In the genomic region with DNA sequence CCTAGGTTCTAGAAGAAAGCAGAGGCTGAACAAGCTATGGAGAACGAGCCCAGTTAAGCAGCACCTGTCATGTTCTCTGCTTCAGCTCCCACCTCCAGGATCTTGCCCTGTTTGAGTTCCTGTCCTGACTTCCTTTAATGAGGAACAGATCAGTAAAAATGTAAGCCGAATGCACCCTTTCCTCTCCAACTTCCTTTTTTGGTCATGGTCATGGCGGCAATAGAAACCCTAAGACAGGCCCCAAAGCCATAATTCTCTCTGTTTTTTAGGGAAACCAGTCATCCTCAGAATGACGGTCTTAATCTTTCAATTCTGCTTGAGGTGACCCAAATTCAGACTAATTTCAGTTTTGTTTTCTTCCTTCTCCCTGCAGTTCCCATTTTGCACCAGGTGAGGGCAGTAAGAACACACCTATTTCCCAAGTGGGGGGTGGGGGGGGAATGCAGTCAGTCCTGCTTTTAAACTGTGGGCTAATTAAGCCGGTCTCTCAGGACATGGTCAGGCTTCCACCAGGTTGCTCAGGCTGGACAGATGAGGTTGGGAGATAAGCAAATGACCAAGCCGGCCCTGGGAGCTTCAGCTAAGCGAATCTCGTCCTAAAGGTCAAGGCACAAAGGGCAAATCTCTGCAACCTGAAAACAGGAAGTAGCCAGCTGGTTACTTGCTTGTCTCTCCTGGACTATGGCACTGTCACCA, we compare ENCODE assay signal across 8 mouse cellular contexts. TPM values are rescaled to one million over a fixed set of nuclear protein-coding genes. Genes with fewer than 3 reads are reported as not detected.
DNase-seq lines count a peak whose midpoint lies in the region; ATAC-seq and TF ChIP-seq lines count a peak whose summit lies in the region.

No protein-coding gene starts in this region.

- H3K4me1 ChIP-seq in bone marrow macrophage, adult 2 months (ENCODE audit: control insufficient read depth, insufficient read depth, low read length): peaks cover 14% of the 10 kb centered on the region
- no peaks in the 10 kb centered on the region for H3K4me1 ChIP-seq in embryonic fibroblast, embryonic 13.5 days (ENCODE audit: control insufficient read depth, insufficient read depth, low read length)
- peaks cover 18% of the 10 kb centered on the region for H3K4me1 ChIP-seq in heart, embryonic 13.5 days
- peaks cover 20% of the 10 kb centered on the region for H3K4me1 ChIP-seq in kidney, embryonic 16.5 days (ENCODE audit: insufficient read depth, low read length)
- peaks cover 0 to 10% of the 10 kb centered on the region in 2 experiments; a peak in 2 of 4 replicates for H3K4me1 ChIP-seq in liver, embryonic 14.5 days (replicated peaks; ENCODE audit: control insufficient read depth in 2 of 2, insufficient read depth in 2 of 2, low read length in 1 of 2)
- peaks cover 6% of the 10 kb centered on the region for H3K4me1 ChIP-seq in stomach, embryonic 15.5 days

- peak overlapping the region; percentile 54 for H3K4me3 ChIP-seq in bone marrow macrophage, adult 2 months (ENCODE audit: insufficient read depth, low read length)
- no peak overlapping the region for H3K4me3 ChIP-seq in embryonic fibroblast, embryonic 13.5 days (ENCODE audit: insufficient read depth, low read length)
- H3K4me3 ChIP-seq in heart, embryonic 13.5 days: peak overlapping the region; percentile 34
- H3K4me3 ChIP-seq in kidney, embryonic 16.5 days (ENCODE audit: low read length): no peak overlapping the region
- no peak overlapping the region for H3K4me3 ChIP-seq in liver, embryonic 14.5 days (ENCODE audit: insufficient read depth in 1 of 2, low read depth in 2 of 2, low read length in 2 of 2)
- H3K4me3 ChIP-seq in stomach, embryonic 15.5 days (replicated peaks): peak overlapping the region; percentile 19; the same call in 1 of the 2 replicates

- peak; percentile 27 to 44 (median 28) for DNase-seq in liver, embryonic 14.5 days (ENCODE audit: low read depth in 3 of 3, low spot score in 3 of 3)
- peak; percentile 57 to 72 for DNase-seq in natural killer cell, adult 2 months (ENCODE audit: low spot score in 2 of 2)

- no peaks in the 10 kb centered on the region for H3K36me3 ChIP-seq in heart, embryonic 13.5 days
- H3K36me3 ChIP-seq in kidney, embryonic 16.5 days (ENCODE audit: insufficient read depth, low read length): no peaks in the 10 kb centered on the region
- no peaks in the 10 kb centered on the region for H3K36me3 ChIP-seq in liver, embryonic 14.5 days (replicated peaks; ENCODE audit: control insufficient read depth, insufficient read depth, low read depth)
- no peaks in the 10 kb centered on the region for H3K36me3 ChIP-seq in stomach, embryonic 15.5 days

- peak overlapping the region; percentile 91 for H3K4me2 ChIP-seq in heart, embryonic 13.5 days
- H3K4me2 ChIP-seq in kidney, embryonic 16.5 days (replicated peaks; ENCODE audit: low read depth, low read length): peak overlapping the region; percentile 43
- H3K4me2 ChIP-seq in liver, embryonic 14.5 days (ENCODE audit: low read depth): peak overlapping the region; percentile 23
- peak overlapping the region; percentile 49 for H3K4me2 ChIP-seq in stomach, embryonic 15.5 days

- TF ChIP-seq POLR2A in bone marrow macrophage, adult 2 months (IDR thresholded peaks at IDR 0.05; ENCODE audit: borderline replicate concordance, low read depth, low read length): no peak
- TF ChIP-seq POLR2A in embryonic fibroblast, embryonic 13.5 days (IDR thresholded peaks at IDR 0.05; ENCODE audit: low read depth, low read length): no peak; the same call in 1 of the 2 replicates

- WGBS in heart, embryonic 13.5 days: 16% methylated on average over 8 of the region's 8 CpGs
- 16% methylated on average over 8 of the region's 8 CpGs for WGBS in kidney, embryonic 16.5 days
- WGBS in liver, embryonic 14.5 days (ENCODE audit: insufficient replicate concordance): 8% methylated on average over 8 of the region's 8 CpGs
- WGBS in stomach, embryonic 15.5 days: 18% methylated on average over 8 of the region's 8 CpGs

- no peak for TF ChIP-seq EP300 in liver, embryonic 14.5 days (IDR thresholded peaks at IDR 0.05; ENCODE audit: low read depth)

- ATAC-seq in CD4-positive, CD25-positive, alpha-beta regulatory T cell, adult 4 months: peak; percentile 64
- no peak for ATAC-seq in heart, embryonic 13.5 days (ENCODE audit: extremely low read depth, insufficient number of reproducible peaks, low FRiP score, low TSS enrichment)
- no peak for ATAC-seq in kidney, embryonic 16.5 days (ENCODE audit: low FRiP score, low TSS enrichment)
- peak; percentile 29; the same call in 1 of the 2 replicates for ATAC-seq in liver, embryonic 14.5 days (ENCODE audit: insufficient read depth)
- ATAC-seq in stomach, embryonic 15.5 days (ENCODE audit: insufficient read depth, low FRiP score, low read depth): no peak

- H3K27me3 ChIP-seq in heart, embryonic 13.5 days (replicated peaks): no peaks in the 10 kb centered on the region
- H3K27me3 ChIP-seq in kidney, embryonic 16.5 days (ENCODE audit: insufficient read depth, low read length): no peaks in the 10 kb centered on the region
- H3K27me3 ChIP-seq in liver, embryonic 14.5 days (ENCODE audit: control insufficient read depth, insufficient read depth, low read length): no peaks in the 10 kb centered on the region
- no peaks in the 10 kb centered on the region for H3K27me3 ChIP-seq in stomach, embryonic 15.5 days (replicated peaks)

- peaks cover 7% of the 10 kb centered on the region for H3K9me3 ChIP-seq in heart, embryonic 13.5 days
- no peaks in the 10 kb centered on the region for H3K9me3 ChIP-seq in kidney, embryonic 16.5 days (ENCODE audit: low read length)
- no peaks in the 10 kb centered on the region for H3K9me3 ChIP-seq in liver, embryonic 14.5 days (ENCODE audit: control insufficient read depth, low read length)
- peaks cover 1% of the 10 kb centered on the region; the same call in 1 of the 2 replicates for H3K9me3 ChIP-seq in stomach, embryonic 15.5 days

- peak overlapping the region; percentile 65 for H3K27ac ChIP-seq in bone marrow macrophage, adult 2 months (ENCODE audit: insufficient read depth, low read depth, low read length)
- no peak overlapping the region for H3K27ac ChIP-seq in embryonic fibroblast, embryonic 13.5 days (ENCODE audit: insufficient read depth, low read length)
- H3K27ac ChIP-seq in heart, embryonic 13.5 days (replicated peaks): peak overlapping the region; percentile 48; the same call in 1 of the 2 replicates
- 0 out of 2 replicates have a peak overlapping the region, but pooled peaks have one; percentile 45 for H3K27ac ChIP-seq in kidney, embryonic 16.5 days (ENCODE audit: low read length)
- H3K27ac ChIP-seq in liver, embryonic 14.5 days: no peak overlapping the region
- H3K27ac ChIP-seq in stomach, embryonic 15.5 days: no peak overlapping the region

- H3K9ac ChIP-seq in heart, embryonic 13.5 days: peak overlapping the region; percentile 71
- peak overlapping the region; percentile 25; the same call in 1 of the 2 replicates for H3K9ac ChIP-seq in kidney, embryonic 16.5 days (replicated peaks; ENCODE audit: low read length)
- H3K9ac ChIP-seq in liver, embryonic 14.5 days (replicated peaks): no peak overlapping the region
- H3K9ac ChIP-seq in stomach, embryonic 15.5 days: no peak overlapping the region

- peak; percentile 82 for TF ChIP-seq CTCF in bone marrow macrophage, adult 2 months (IDR thresholded peaks at IDR 0.05; ENCODE audit: low read depth, low read length)
- TF ChIP-seq CTCF in embryonic fibroblast, embryonic 13.5 days (IDR thresholded peaks at IDR 0.05; ENCODE audit: borderline replicate concordance, insufficient read depth, low read length): 0 out of 2 replicates have a peak, but pooled peaks have one; percentile 5
- TF ChIP-seq CTCF in liver, embryonic 14.5 days (IDR thresholded peaks at IDR 0.05; ENCODE audit: low read depth): peak; percentile 82

RNA-seq across cellular contexts. Expression of a gene that starts 1.3 kb away (rescaled TPM):
- 10 to 100 TPM; 90.7 to 95.2 TPM for polyA plus RNA-seq in CD4-positive, CD25-positive, alpha-beta regulatory T cell, adult 4 months (2017; shearing (Covaris generic))
- 52.6 and 64.4 TPM in 2 replicates for polyA plus RNA-seq in bone marrow macrophage, adult 2 months (2012; ENCODE audit: insufficient read depth, insufficient read length, missing spikeins)
- polyA plus RNA-seq in embryonic fibroblast, embryonic 13.5 days (2011; ENCODE audit: insufficient read length, low read depth, missing spikeins): 24.1 and 32.4 TPM in 2 replicates
- polyA plus RNA-seq in heart, embryonic 13.5 days (2015; fragmentation: Nextera tagmentation; extraction: Ambion mirVana): 134 and 148 TPM in 2 replicates
- polyA plus RNA-seq in kidney, embryonic 16.5 days (2015; fragmentation: Nextera tagmentation; extraction: Ambion mirVana): 69.7 and 71.7 TPM in 2 replicates
- polyA plus RNA-seq in liver, embryonic 14.5 days (2012; rRNA removed): 27.3 and 38.8 TPM in 2 replicates
- polyA plus RNA-seq in liver, embryonic 14.5 days (2014; fragmentation: Nextera tagmentation; extraction: Ambion mirVana): 63.8 and 67.8 TPM in 2 replicates
- 68.4 and 69.4 TPM in 2 replicates for polyA plus RNA-seq in stomach, embryonic 15.5 days (2015; fragmentation: Nextera tagmentation; extraction: Ambion mirVana)

RNA-seq across cellular contexts. Expression of a gene that starts 36.1 kb away (rescaled TPM):
- polyA plus RNA-seq in CD4-positive, CD25-positive, alpha-beta regulatory T cell, adult 4 months (2017; shearing (Covaris generic)): 10 to 100 TPM; 20.0 to 28.5 TPM
- polyA plus RNA-seq in bone marrow macrophage, adult 2 months (2012; ENCODE audit: insufficient read depth, insufficient read length, missing spikeins): 19.0 and 21.5 TPM in 2 replicates
- 45.2 and 69.5 TPM in 2 replicates for polyA plus RNA-seq in embryonic fibroblast, embryonic 13.5 days (2011; ENCODE audit: insufficient read length, low read depth, missing spikeins)
- polyA plus RNA-seq in heart, embryonic 13.5 days (2015; fragmentation: Nextera tagmentation; extraction: Ambion mirVana): 44.2 and 45.3 TPM in 2 replicates
- polyA plus RNA-seq in kidney, embryonic 16.5 days (2015; fragmentation: Nextera tagmentation; extraction: Ambion mirVana): 81.0 and 82.4 TPM in 2 replicates
- 12.7 and 16.8 TPM in 2 replicates for polyA plus RNA-seq in liver, embryonic 14.5 days (2012; rRNA removed)
- polyA plus RNA-seq in liver, embryonic 14.5 days (2014; fragmentation: Nextera tagmentation; extraction: Ambion mirVana): 29.9 and 32.2 TPM in 2 replicates
- 59.8 and 61.2 TPM in 2 replicates for polyA plus RNA-seq in stomach, embryonic 15.5 days (2015; fragmentation: Nextera tagmentation; extraction: Ambion mirVana)

RNA-seq across cellular contexts. Expression of a gene that starts 58.4 kb away (rescaled TPM):
- polyA plus RNA-seq in CD4-positive, CD25-positive, alpha-beta regulatory T cell, adult 4 months (2017; shearing (Covaris generic)): not detected
- not detected in 2 replicates for polyA plus RNA-seq in bone marrow macrophage, adult 2 months (2012; ENCODE audit: insufficient read depth, insufficient read length, missing spikeins)
- not detected in 2 replicates for polyA plus RNA-seq in embryonic fibroblast, embryonic 13.5 days (2011; ENCODE audit: insufficient read length, low read depth, missing spikeins)
- polyA plus RNA-seq in heart, embryonic 13.5 days (2015; fragmentation: Nextera tagmentation; extraction: Ambion mirVana): not detected in 2 replicates
- polyA plus RNA-seq in kidney, embryonic 16.5 days (2015; fragmentation: Nextera tagmentation; extraction: Ambion mirVana): not detected in 2 replicates
- polyA plus RNA-seq in liver, embryonic 14.5 days (2012; rRNA removed): not detected in 2 replicates
- not detected in 2 replicates for polyA plus RNA-seq in liver, embryonic 14.5 days (2014; fragmentation: Nextera tagmentation; extraction: Ambion mirVana)
- polyA plus RNA-seq in stomach, embryonic 15.5 days (2015; fragmentation: Nextera tagmentation; extraction: Ambion mirVana): not detected in 2 replicates

Comparison
In these comparisons a context has a peak if more than half of its experiments do, and no peak if none do; other contexts are left out.
1. ATAC-seq: peak in CD4-positive, CD25-positive, alpha-beta regulatory T cell, adult 4 months (single experiment) and liver, embryonic 14.5 days (single experiment); none in heart, embryonic 13.5 days (single experiment), kidney, embryonic 16.5 days (single experiment) and stomach, embryonic 15.5 days (single experiment).
2. H3K27ac ChIP-seq: peak in bone marrow macrophage, adult 2 months (single experiment), heart, embryonic 13.5 days (single experiment) and kidney, embryonic 16.5 days (single experiment); none in embryonic fibroblast, embryonic 13.5 days (single experiment), liver, embryonic 14.5 days (single experiment) and stomach, embryonic 15.5 days (single experiment).
3. H3K4me3 ChIP-seq: peak in bone marrow macrophage, adult 2 months (single experiment), heart, embryonic 13.5 days (single experiment) and stomach, embryonic 15.5 days (single experiment); none in embryonic fibroblast, embryonic 13.5 days (single experiment), kidney, embryonic 16.5 days (single experiment) and liver, embryonic 14.5 days (0 of 2).
4. CTCF ChIP-seq: peak in every context shown above with its lines; median percentile 82 in bone marrow macrophage, adult 2 months; 82 in liver, embryonic 14.5 days; 5 in embryonic fibroblast, embryonic 13.5 days.
5. H3K4me2 ChIP-seq: peak in every context shown above with its lines; median percentile 91 in heart, embryonic 13.5 days; 49 in stomach, embryonic 15.5 days; 43 in kidney, embryonic 16.5 days; 23 in liver, embryonic 14.5 days.
6. H3K9ac ChIP-seq: peak in heart, embryonic 13.5 days (single experiment) and kidney, embryonic 16.5 days (single experiment); none in liver, embryonic 14.5 days (single experiment) and stomach, embryonic 15.5 days (single experiment).